Mouse (Mus musculus) MEL (cell line): ENCODE measurements around the gene Hmgb1. TPM values are rescaled to one million over a fixed set of nuclear protein-coding genes. Genes with fewer than 3 reads are reported as not detected.

Source experiments
- DNase-seq: peaks from one replicate; pipeline ENCODE4 v3.0.0; 2011; ENCODE audit warnings: low read depth, low spot score
- H3K27ac ChIP-seq: 2 replicates; pipeline ENCODE4 v1.5.1; 2012; ENCODE audit warnings: low read depth, mild to moderate bottlenecking, control low read depth, low read length, moderate library complexity; ENCODE audit not compliant: control insufficient read depth
- H3K27me3 ChIP-seq, 2 experiments: fragments of 150-350 bp in 1 of 2; sonication (generic) in 1 of 2; 2 replicates each; pipeline ENCODE4 v1.6.1; 2012; ENCODE audit warnings: low read length in 2 of 2, mild to moderate bottlenecking in 2 of 2, improper control_type of control experiment in 1 of 2, moderate library complexity in 1 of 2; ENCODE audit not compliant: insufficient read depth in 2 of 2, control insufficient read depth in 1 of 2
- H3K36me3 ChIP-seq, 2 experiments: 2 replicates each; pipeline ENCODE4 v1.6.1; 2012 to 2014; ENCODE audit warnings: low read length in 2 of 2, improper control_type of control experiment in 1 of 2, inconsistent platforms in 1 of 2, mild to moderate bottlenecking in 1 of 2; ENCODE audit not compliant: insufficient read depth in 2 of 2, control insufficient read depth in 1 of 2
- H3K4me1 ChIP-seq, 2 experiments: fragments of 150-350 bp in 1 of 2; sonication (generic) in 1 of 2; 2 replicates each; pipeline ENCODE4 v1.6.1; 2012; ENCODE audit warnings: low read length in 2 of 2, improper control_type of control experiment in 1 of 2, mild to moderate bottlenecking in 1 of 2; ENCODE audit not compliant: insufficient read depth in 2 of 2, control insufficient read depth in 1 of 2
- H3K4me3 ChIP-seq, 2 experiments: fragments of 150-350 bp in 1 of 2; sonication (generic) in 1 of 2; 2 replicates each; pipeline ENCODE4 v1.5.1; 2012; ENCODE audit warnings: low read depth in 2 of 2, low read length in 2 of 2, mild to moderate bottlenecking in 2 of 2, moderate library complexity in 2 of 2, control low read depth in 1 of 2, improper control_type of control experiment in 1 of 2; ENCODE audit not compliant: control insufficient read depth in 1 of 2, insufficient read depth in 1 of 2
- H3K79me2 ChIP-seq: 2 replicates; pipeline ENCODE4 v1.6.1; 2012; ENCODE audit warnings: mild to moderate bottlenecking, low read length, moderate library complexity; ENCODE audit not compliant: control insufficient read depth, poor library complexity, insufficient read depth
- H3K9ac ChIP-seq: 2 replicates; pipeline ENCODE4 v1.6.1; 2012; ENCODE audit warnings: low read depth, mild to moderate bottlenecking, control low read depth, low read length, moderate library complexity; ENCODE audit not compliant: control insufficient read depth, poor library complexity, severe bottlenecking
- H3K9me3 ChIP-seq: fragments of 150-350 bp; sonication (generic); replicated peaks from 2 replicates; pipeline ENCODE4 v1.6.1; 2012; ENCODE audit warnings: mild to moderate bottlenecking, low read length, improper control_type of control experiment, moderate library complexity; ENCODE audit not compliant: insufficient read depth
- BHLHE40 ChIP-seq: IDR thresholded peaks from 2 replicates; pipeline ENCODE4 v1.6.1; 2012; ENCODE audit warnings: low read depth, mild to moderate bottlenecking, inconsistent platforms, low read length, improper control_type of control experiment, borderline replicate concordance
- CHD1 ChIP-seq: IDR thresholded peaks from 2 replicates; pipeline ENCODE4 v1.6.1; 2012; ENCODE audit warnings: low read depth, mild to moderate bottlenecking, inconsistent platforms, low read length, improper control_type of control experiment
- CTCF ChIP-seq, 3 experiments: IDR thresholded peaks in 2 of 3; conservative IDR thresholded peaks in 1 of 3; 2 replicates each; pipeline ENCODE4 v1.5.1; 2011 to 2012; ENCODE audit warnings: low read length in 3 of 3, low read depth in 2 of 3, mild to moderate bottlenecking in 2 of 3, improper control_type of control experiment in 1 of 3, inconsistent platforms in 1 of 3, mixed read lengths in 1 of 3, moderate library complexity in 1 of 3; ENCODE audit not compliant: control insufficient read depth in 1 of 3, insufficient read depth in 1 of 3, poor library complexity in 1 of 3, severe bottlenecking in 1 of 3
- E2F4 ChIP-seq: IDR thresholded peaks from 2 replicates; pipeline ENCODE4 v1.6.1; 2011; ENCODE audit warnings: low read depth, low read length, improper control_type of control experiment, borderline replicate concordance
- EP300 ChIP-seq, 2 experiments: IDR thresholded peaks; 2 replicates each; pipeline ENCODE4 v1.6.1; 2011; ENCODE audit warnings: improper control_type of control experiment in 2 of 2, low read length in 2 of 2, low read depth in 1 of 2, mild to moderate bottlenecking in 1 of 2
- GABPA ChIP-seq: IDR thresholded peaks from 2 replicates; pipeline ENCODE4 v1.6.1; 2012; ENCODE audit warnings: low read depth, mild to moderate bottlenecking, inconsistent platforms, low read length, improper control_type of control experiment, moderate library complexity
- GATA1 ChIP-seq: IDR thresholded peaks from 2 replicates; pipeline ENCODE4 v1.6.1; 2011; ENCODE audit warnings: low read depth, low read length, improper control_type of control experiment
- JUND ChIP-seq: IDR thresholded peaks from 2 replicates; pipeline ENCODE4 v1.6.1; 2011; ENCODE audit warnings: low read depth, mild to moderate bottlenecking, improper control_type of control experiment, low read length
- KAT2A ChIP-seq: conservative IDR thresholded peaks from 2 replicates; pipeline ENCODE4 v1.6.1; 2012; ENCODE audit warnings: low read depth, low read length, improper control_type of control experiment, inconsistent platforms
- MAZ ChIP-seq: IDR thresholded peaks from 2 replicates; pipeline ENCODE4 v1.6.1; 2012; ENCODE audit warnings: low read depth, mild to moderate bottlenecking, inconsistent platforms, low read length, improper control_type of control experiment
- MEF2A ChIP-seq: IDR thresholded peaks from 2 replicates; pipeline ENCODE4 v1.6.1; 2014; ENCODE audit warnings: low read depth, mild to moderate bottlenecking, inconsistent platforms, low read length, improper control_type of control experiment; ENCODE audit not compliant: poor library complexity, insufficient replicate concordance, severe bottlenecking; ENCODE audit errors: extremely low read depth
- MYC ChIP-seq: IDR thresholded peaks from 2 replicates; pipeline ENCODE4 v1.6.1; 2011; ENCODE audit warnings: low read depth, mild to moderate bottlenecking, low read length, improper control_type of control experiment, moderate library complexity
- SIN3A ChIP-seq: IDR thresholded peaks from 2 replicates; pipeline ENCODE4 v1.6.1; 2012; ENCODE audit warnings: low read length, improper control_type of control experiment, inconsistent platforms
- SMC3 ChIP-seq: IDR thresholded peaks from 2 replicates; pipeline ENCODE4 v1.6.1; 2011; ENCODE audit warnings: low read depth, low read length, improper control_type of control experiment
- TAL1 ChIP-seq: IDR thresholded peaks from 2 replicates; pipeline ENCODE4 v1.6.1; 2012; ENCODE audit warnings: mild to moderate bottlenecking, inconsistent platforms, low read length, moderate library complexity, mixed read lengths
- UBTF ChIP-seq: IDR thresholded peaks from 2 replicates; pipeline ENCODE4 v1.6.1; 2012; ENCODE audit warnings: low read depth, mild to moderate bottlenecking, inconsistent platforms, low read length, improper control_type of control experiment, moderate library complexity, borderline replicate concordance; ENCODE audit not compliant: insufficient read depth
- USF2 ChIP-seq, 2 experiments: IDR thresholded peaks; 2 replicates each; pipeline ENCODE4 v1.6.1; 2011 to 2012; ENCODE audit warnings: improper control_type of control experiment in 2 of 2, low read length in 2 of 2, borderline replicate concordance in 1 of 2, inconsistent platforms in 1 of 2, low read depth in 1 of 2, mild to moderate bottlenecking in 1 of 2; ENCODE audit not compliant: insufficient read depth in 1 of 2
- ZKSCAN1 ChIP-seq: IDR thresholded peaks from 2 replicates; pipeline ENCODE4 v1.6.1; 2012; ENCODE audit warnings: low read depth, mild to moderate bottlenecking, inconsistent platforms, low read length, improper control_type of control experiment, moderate library complexity
- ZNF384 ChIP-seq: IDR thresholded peaks from 2 replicates; pipeline ENCODE4 v1.6.1; 2012; ENCODE audit warnings: low read depth, mild to moderate bottlenecking, inconsistent platforms, low read length, improper control_type of control experiment
- polyA plus RNA-seq, 2 experiments: library from polyadenylated mRNA; stranded (reverse) in 1 of 2; unstranded in 1 of 2; fragments of >175 nt in 1 of 2; fragments of >200 nt in 1 of 2; gene quantifications; 2 replicates each; pipeline versions ENCODE4 v1.2.1 to v1.2.4; 2012; ENCODE audit warnings: low replicate concordance in 2 of 2, low read depth in 1 of 2; ENCODE audit not compliant: insufficient read length in 2 of 2, insufficient read depth in 1 of 2, missing spikeins in 1 of 2
- total RNA-seq: library from RNA; depleted of rRNA; stranded (reverse); fragments of 300-350 nt; gene quantifications from 2 replicates; pipeline ENCODE4 v1.2.3, GENCODE M21; 2012

Gene Hmgb1
- total and polyA plus RNA-seq, 3 experiments: 600 to 678 TPM; not detected in 1

- DNase-seq: no peak
- no peak overlapping the region for H3K9ac ChIP-seq
- H3K9me3 ChIP-seq: no peaks in the 10 kb centered on the region
- no peaks in the 10 kb centered on the region for H3K27me3 ChIP-seq
- no peak for TF ChIP-seq BHLHE40
- no peak for TF ChIP-seq USF2 (IDR thresholded peaks at IDR 0.05; ENCODE audit: borderline replicate concordance in 1 of 2, insufficient read depth in 1 of 2, low read depth in 1 of 2, low read length in 2 of 2)
- no peak for TF ChIP-seq MYC
- TF ChIP-seq UBTF: no peak
- TF ChIP-seq KAT2A: no peak
- no peak for TF ChIP-seq GABPA
- TF ChIP-seq MEF2A: no peak
- TF ChIP-seq TAL1: no peak
- no peak for TF ChIP-seq ZKSCAN1
- peak in 1 of 3 experiments; percentile 26; a peak in 2 of 6 replicates for TF ChIP-seq CTCF (IDR thresholded peaks at IDR 0.05 in 2 of 3, conservative IDR thresholded peaks at IDR 0.05 in 1 of 3; ENCODE audit: control insufficient read depth in 1 of 3, insufficient read depth in 1 of 3, low read depth in 2 of 3, low read length in 3 of 3, poor library complexity in 1 of 3, severe bottlenecking in 1 of 3)
- no peak for TF ChIP-seq JUND
- TF ChIP-seq CHD1: no peak
- TF ChIP-seq MAZ: no peak
- peak; percentile 45 for TF ChIP-seq SMC3
- no peak for TF ChIP-seq GATA1
- no peak for TF ChIP-seq EP300 (IDR thresholded peaks at IDR 0.05; ENCODE audit: low read depth in 1 of 2, low read length in 2 of 2)
- no peaks in the 10 kb centered on the region for H3K36me3 ChIP-seq
- no peak overlapping the region for H3K27ac ChIP-seq
- H3K79me2 ChIP-seq: no peaks in the 10 kb centered on the region
- no peak overlapping the region for H3K4me3 ChIP-seq
- H3K4me1 ChIP-seq: no peaks in the 10 kb centered on the region
Observed at GRCm38 (mm10) chr5:149097841-149098240, 86.4 kb downstream of the Hmgb1 start.

- no peaks in the 10 kb centered on the region for H3K79me2 ChIP-seq
- TF ChIP-seq SIN3A (no peak), ZNF384 (no peak), MYC (no peak), E2F4 (no peak)
- H3K27ac ChIP-seq: no peak overlapping the region
- no peaks in the 10 kb centered on the region for H3K9me3 ChIP-seq
- H3K36me3 ChIP-seq: no peaks in the 10 kb centered on the region
- H3K9ac ChIP-seq: no peak overlapping the region
- H3K4me1 ChIP-seq: no peaks in the 10 kb centered on the region
- no peaks in the 10 kb centered on the region for H3K27me3 ChIP-seq
- no peak for DNase-seq
- H3K4me3 ChIP-seq: no peak overlapping the region
Observed at GRCm38 (mm10) chr5:149096284-149096683, 88.0 kb downstream of the Hmgb1 start.
